ENCODE assay signal across 14 mouse cellular contexts in the genomic region with DNA sequence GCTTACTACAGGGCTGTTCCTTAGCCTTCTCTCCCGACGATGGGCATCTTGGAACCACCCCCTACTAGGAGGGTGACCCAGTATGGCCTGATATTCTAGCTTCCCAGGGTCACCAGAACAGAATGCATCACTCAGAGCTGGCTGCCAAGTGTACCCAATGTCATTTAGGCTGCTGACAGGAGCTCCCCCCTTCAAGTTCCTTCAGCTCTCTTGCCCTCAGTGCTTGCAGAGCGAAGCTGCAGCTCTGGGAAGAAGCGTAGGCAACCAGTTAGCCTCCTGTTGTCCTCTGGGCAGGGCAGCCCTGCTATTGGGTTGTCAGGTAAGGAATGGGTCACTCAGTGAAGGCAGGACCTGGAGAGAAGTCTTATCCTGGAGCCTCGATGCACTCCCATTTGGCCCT. TPM values are rescaled to one million over a fixed set of nuclear protein-coding genes. Genes with fewer than 3 reads are reported as not detected.
DNase-seq lines count a peak whose midpoint lies in the region; ATAC-seq and TF ChIP-seq lines count a peak whose summit lies in the region.
"Had no signal": no experiment of that assay in that cellular context is flagged by ENCODE, and none has a peak within 500 bp of the region (broad histone marks: within the 10 kb centered on the region; RNA-seq: fewer than 3 reads in every experiment).

No protein-coding gene starts in this region.

- peaks cover 33% of the 10 kb centered on the region for H3K27me3 ChIP-seq in intestine, embryonic 15.5 days (replicated peaks)
- H3K27me3 ChIP-seq in intestine, postnatal 0 days (replicated peaks; ENCODE audit: control insufficient read depth, insufficient read depth, low read length) = peaks cover 40% of the 10 kb centered on the region
- H3K27me3 ChIP-seq in embryonic facial prominence, embryonic 13.5 days = peaks cover 38% of the 10 kb centered on the region
- H3K27me3 ChIP-seq in midbrain, embryonic 11.5 days (ENCODE audit: control insufficient read depth, insufficient read depth, low read length) = peaks cover 2% of the 10 kb centered on the region; the same call in 1 of the 2 replicates

- ATAC-seq in intestine, embryonic 15.5 days = no peak
- no peak for ATAC-seq in intestine, postnatal 0 days
- no peak for ATAC-seq in embryonic facial prominence, embryonic 13.5 days (ENCODE audit: insufficient number of reproducible peaks, insufficient read depth, low FRiP score, low TSS enrichment, low read depth)
- ATAC-seq in midbrain, embryonic 11.5 days (ENCODE audit: low FRiP score) = no peak
- no peak for ATAC-seq in megakaryocyte, adult 5-6 weeks (ENCODE audit: poor library complexity, severe bottlenecking)

- H3K4me3 ChIP-seq in intestine, embryonic 15.5 days (replicated peaks) = no peak overlapping the region
- H3K4me3 ChIP-seq in intestine, postnatal 0 days (ENCODE audit: low read depth, low read length) = no peak overlapping the region
- 0 out of 2 replicates have a peak overlapping the region, but pooled peaks have one; percentile 74 for H3K4me3 ChIP-seq in embryonic facial prominence, embryonic 13.5 days
- no peak overlapping the region for H3K4me3 ChIP-seq in midbrain, embryonic 11.5 days (ENCODE audit: low read depth, low read length)

- H3K36me3 ChIP-seq in intestine, embryonic 15.5 days = 0 out of 2 replicates have a peak, but pooled peaks cover 5% of the 10 kb centered on the region
- no peaks in the 10 kb centered on the region for H3K36me3 ChIP-seq in intestine, postnatal 0 days (ENCODE audit: control insufficient read depth, insufficient read depth)
- H3K36me3 ChIP-seq in embryonic facial prominence, embryonic 13.5 days = peaks cover 19% of the 10 kb centered on the region
- peaks cover 8% of the 10 kb centered on the region for H3K36me3 ChIP-seq in midbrain, embryonic 11.5 days (ENCODE audit: control insufficient read depth, insufficient read depth, low read length)
- H3K36me3 ChIP-seq: liver, embryonic 13.5 days had no signal

- no peaks in the 10 kb centered on the region for H3K9me3 ChIP-seq in intestine, embryonic 15.5 days
- no peaks in the 10 kb centered on the region for H3K9me3 ChIP-seq in intestine, postnatal 0 days (ENCODE audit: control insufficient read depth)
- no peaks in the 10 kb centered on the region for H3K9me3 ChIP-seq in embryonic facial prominence, embryonic 13.5 days
- H3K9me3 ChIP-seq in midbrain, embryonic 11.5 days (ENCODE audit: control insufficient read depth, low read length) = no peaks in the 10 kb centered on the region
- H3K9me3 ChIP-seq: liver, embryonic 13.5 days had no signal

- WGBS in intestine, embryonic 15.5 days = 65% methylated on average over 5 of the region's 5 CpGs
- WGBS in intestine, postnatal 0 days = 63% methylated on average over 5 of the region's 5 CpGs
- 62% methylated on average over 5 of the region's 5 CpGs for WGBS in embryonic facial prominence, embryonic 13.5 days
- 59% methylated on average over 5 of the region's 5 CpGs for WGBS in midbrain, embryonic 11.5 days

- H3K4me1 ChIP-seq in intestine, embryonic 15.5 days (replicated peaks) = peaks cover 29% of the 10 kb centered on the region
- 0 out of 2 replicates have a peak, but pooled peaks cover 4% of the 10 kb centered on the region for H3K4me1 ChIP-seq in intestine, postnatal 0 days (replicated peaks; ENCODE audit: control insufficient read depth, insufficient read depth, low read length)
- peaks cover 28% of the 10 kb centered on the region for H3K4me1 ChIP-seq in embryonic facial prominence, embryonic 13.5 days
- H3K4me1 ChIP-seq in midbrain, embryonic 11.5 days (ENCODE audit: control insufficient read depth, insufficient read depth, low read length) = peaks cover 17% of the 10 kb centered on the region

- H3K4me2 ChIP-seq in intestine, embryonic 15.5 days (replicated peaks) = peak overlapping the region; percentile 95; the same call in 1 of the 2 replicates
- H3K4me2 ChIP-seq in intestine, postnatal 0 days (replicated peaks; ENCODE audit: low read depth) = no peak overlapping the region
- H3K4me2 ChIP-seq in embryonic facial prominence, embryonic 13.5 days = peak overlapping the region; percentile 85; the same call in 1 of the 2 replicates
- H3K4me2 ChIP-seq in midbrain, embryonic 11.5 days = peak overlapping the region; percentile 77; the same call in 1 of the 2 replicates

- DNase-seq in cerebellum, adult 8-10 months = peak; percentile 20
- DNase-seq in cerebellum, postnatal 14 days = no peak
- no peak for DNase-seq in midbrain, embryonic 11.5 days (ENCODE audit: low spot score, missing footprints)
- DNase-seq in natural killer cell, adult 2 months (ENCODE audit: low spot score in 2 of 2) = no peak
- DNase-seq: heart, postnatal 36 days; liver, embryonic 13.5 days; spleen, adult 18-20 months; thymus, adult 2 months had no signal

- no peak overlapping the region for H3K27ac ChIP-seq in intestine, embryonic 15.5 days
- no peak overlapping the region for H3K27ac ChIP-seq in intestine, postnatal 0 days (ENCODE audit: low read depth, low read length)
- no peak overlapping the region for H3K27ac ChIP-seq in embryonic facial prominence, embryonic 13.5 days
- no peak overlapping the region for H3K27ac ChIP-seq in midbrain, embryonic 11.5 days (ENCODE audit: low read depth, low read length)
- H3K27ac ChIP-seq: liver, embryonic 13.5 days had no signal

- TF ChIP-seq CTCF in intestine, postnatal 0 days (IDR thresholded peaks at IDR 0.05; ENCODE audit: low read depth) = no peak

- H3K9ac ChIP-seq in intestine, embryonic 15.5 days = no peak overlapping the region
- H3K9ac ChIP-seq in intestine, postnatal 0 days (ENCODE audit: low read depth, low read length) = no peak overlapping the region
- H3K9ac ChIP-seq in embryonic facial prominence, embryonic 13.5 days = no peak overlapping the region
- peak overlapping the region; percentile 82; the same call in 1 of the 2 replicates for H3K9ac ChIP-seq in midbrain, embryonic 11.5 days (ENCODE audit: low read length)
- H3K9ac ChIP-seq: liver, embryonic 13.5 days had no signal

RNA-seq across cellular contexts. Expression of gene Tmem121, which starts 0.8 kb away (rescaled TPM):
- 6.7 and 7.5 TPM in 2 replicates for polyA plus RNA-seq in intestine, embryonic 15.5 days (2015; fragmentation: Nextera tagmentation; extraction: Ambion mirVana)
- polyA plus RNA-seq in intestine, postnatal 0 days (2015; fragmentation: Nextera tagmentation; extraction: Ambion mirVana) = 3.4 and 3.5 TPM in 2 replicates
- polyA plus RNA-seq in embryonic facial prominence, embryonic 13.5 days (2015; fragmentation: Nextera tagmentation; extraction: Ambion mirVana) = 16.6 and 18.0 TPM in 2 replicates
- polyA plus RNA-seq in midbrain, embryonic 11.5 days (2014; fragmentation: Nextera tagmentation; extraction: Ambion mirVana) = 11.5 and 13.1 TPM in 2 replicates
- 0.69 TPM in 1 of 2 replicates, not detected in the other for total RNA-seq in megakaryocyte, adult 5-6 weeks (2015)
- total RNA-seq in megakaryocyte, adult 5-6 weeks (2017) = not detected in 2 replicates
- total RNA-seq: gastrocnemius, adult 8-10 months; heart, postnatal 36 days; neutrophil, adult 5-6 weeks had no signal

RNA-seq across cellular contexts. Expression of gene Tedc1, which starts 28.7 kb away (rescaled TPM):
- polyA plus RNA-seq in intestine, embryonic 15.5 days (2015; fragmentation: Nextera tagmentation; extraction: Ambion mirVana) = 25.3 and 25.5 TPM in 2 replicates
- polyA plus RNA-seq in intestine, postnatal 0 days (2015; fragmentation: Nextera tagmentation; extraction: Ambion mirVana) = 5.5 and 6.8 TPM in 2 replicates
- polyA plus RNA-seq in embryonic facial prominence, embryonic 13.5 days (2015; fragmentation: Nextera tagmentation; extraction: Ambion mirVana) = 32.0 and 33.9 TPM in 2 replicates
- 25.6 and 31.5 TPM in 2 replicates for polyA plus RNA-seq in midbrain, embryonic 11.5 days (2014; fragmentation: Nextera tagmentation; extraction: Ambion mirVana)
- total RNA-seq in megakaryocyte, adult 5-6 weeks (2015) = 3.6 and 3.7 TPM in 2 replicates
- 12.3 and 13.0 TPM in 2 replicates for total RNA-seq in megakaryocyte, adult 5-6 weeks (2017)

RNA-seq across cellular contexts. Expression of gene Crip1, which starts 38.8 kb away (rescaled TPM):
- 426 and 430 TPM in 2 replicates for polyA plus RNA-seq in intestine, embryonic 15.5 days (2015; fragmentation: Nextera tagmentation; extraction: Ambion mirVana)
- 1,918 and 1,992 TPM in 2 replicates for polyA plus RNA-seq in intestine, postnatal 0 days (2015; fragmentation: Nextera tagmentation; extraction: Ambion mirVana)
- 224 and 230 TPM in 2 replicates for polyA plus RNA-seq in embryonic facial prominence, embryonic 13.5 days (2015; fragmentation: Nextera tagmentation; extraction: Ambion mirVana)
- polyA plus RNA-seq in midbrain, embryonic 11.5 days (2014; fragmentation: Nextera tagmentation; extraction: Ambion mirVana) = 87.1 and 95.7 TPM in 2 replicates
- total RNA-seq in megakaryocyte, adult 5-6 weeks (2015) = 2,464 and 2,556 TPM in 2 replicates
- 1,998 and 2,176 TPM in 2 replicates for total RNA-seq in megakaryocyte, adult 5-6 weeks (2017)

RNA-seq across cellular contexts. Expression of gene Crip2, which starts 44.9 kb away (rescaled TPM):
- 122 and 130 TPM in 2 replicates for polyA plus RNA-seq in intestine, embryonic 15.5 days (2015; fragmentation: Nextera tagmentation; extraction: Ambion mirVana)
- 90.4 and 96.8 TPM in 2 replicates for polyA plus RNA-seq in intestine, postnatal 0 days (2015; fragmentation: Nextera tagmentation; extraction: Ambion mirVana)
- polyA plus RNA-seq in embryonic facial prominence, embryonic 13.5 days (2015; fragmentation: Nextera tagmentation; extraction: Ambion mirVana) = 63.4 and 72.3 TPM in 2 replicates
- 226 and 247 TPM in 2 replicates for polyA plus RNA-seq in midbrain, embryonic 11.5 days (2014; fragmentation: Nextera tagmentation; extraction: Ambion mirVana)
- total RNA-seq in megakaryocyte, adult 5-6 weeks (2015) = 0.38 and 2.0 TPM in 2 replicates
- total RNA-seq in megakaryocyte, adult 5-6 weeks (2017) = 2.1 TPM in 1 of 2 replicates, not detected in the other
